Mouse (Mus musculus) bone marrow, adult 2 months (tissue): Measurements from ENCODE around the gene Exosc3.
"Not testable (repeated sequence)": the region's sequence is repeated elsewhere in the genome, so short reads cannot be mapped to it uniquely, and the experiment has no call there.

Experiments used
- CTCF ChIP-seq: fragments of 200-500 bp; IDR thresholded peaks from 2 replicates; pipeline ENCODE4 v1.5.1; 2011; ENCODE audit warnings: low read length, control low read depth; ENCODE audit not compliant: control insufficient read depth, insufficient read depth
- POLR2A ChIP-seq: fragments of 200-500 bp; IDR thresholded peaks from 2 replicates; pipeline ENCODE4 v1.6.1; 2011; ENCODE audit warnings: low read depth, mild to moderate bottlenecking, control low read depth, low read length, borderline replicate concordance; ENCODE audit not compliant: control insufficient read depth

DNA sequence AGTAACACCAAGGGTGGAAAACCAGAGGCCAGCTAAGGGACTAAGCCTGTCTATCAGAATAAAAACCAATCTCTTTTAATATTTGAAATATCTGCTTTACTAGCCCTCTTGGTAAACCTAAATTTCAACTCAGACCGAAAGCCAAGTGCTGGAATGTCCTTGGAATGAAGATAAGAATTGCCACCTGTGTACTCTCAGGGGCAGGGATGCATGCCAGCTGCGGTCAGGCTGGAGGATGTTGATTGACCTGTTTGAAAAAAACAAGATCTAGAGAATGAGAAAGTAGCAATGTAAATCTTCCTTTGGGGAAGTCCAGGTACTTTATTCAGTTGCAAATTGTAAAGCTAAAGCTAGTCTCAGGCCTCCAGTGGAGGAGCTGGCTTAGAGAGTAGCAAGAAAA, 39.6 kb upstream of the Exosc3 start:
- not testable (repeated sequence) for TF ChIP-seq CTCF, POLR2A
